Mouse (Mus musculus) liver, embryonic 16.5 days (tissue): ENCODE results near the gene Asap2. TPM values are rescaled to one million over a fixed set of nuclear protein-coding genes. Genes with fewer than 3 reads are reported as not detected.
A peak's percentile ranks its signal among the peaks of the same experiment; 100 is the strongest.

Source experiments
- ATAC-seq: fragments of 200-750 bp; cut with Nextera tagmentation; 2 replicates; pipeline ENCODE4 v1.8.0; 2017; ENCODE audit warnings: low read depth, mild to moderate bottlenecking, moderate number of reproducible peaks, moderate library complexity
- H3K27ac ChIP-seq: fragments of 300-500 bp; sonication (generic); 2 replicates; pipeline ENCODE4 v1.5.1; 2014; ENCODE audit warnings: mild to moderate bottlenecking, low read length
- H3K27me3 ChIP-seq: fragments of 300-500 bp; sonication (generic); 2 replicates; pipeline ENCODE4 v1.6.1; 2014; ENCODE audit warnings: low read depth, low read length, mixed read lengths; ENCODE audit not compliant: control insufficient read depth, insufficient read depth
- H3K36me3 ChIP-seq: fragments of 300-500 bp; sonication (generic); 2 replicates; pipeline ENCODE4 v1.6.1; 2014; ENCODE audit warnings: mild to moderate bottlenecking; ENCODE audit not compliant: control insufficient read depth, insufficient read depth
- H3K4me1 ChIP-seq: fragments of 300-500 bp; sonication (generic); 2 replicates; pipeline ENCODE4 v1.6.1; 2014; ENCODE audit warnings: low read depth, low read length, mixed read lengths; ENCODE audit not compliant: control insufficient read depth
- H3K4me2 ChIP-seq: fragments of 300-500 bp; sonication (generic); 2 replicates; pipeline ENCODE4 v1.6.1; 2014; ENCODE audit warnings: low read depth, low read length, mixed read lengths
- H3K4me3 ChIP-seq: fragments of 300-500 bp; sonication (generic); 2 replicates; pipeline ENCODE4 v1.5.1; 2014; ENCODE audit warnings: low read depth, mild to moderate bottlenecking, low read length
- H3K9ac ChIP-seq: fragments of 300-500 bp; sonication (generic); 2 replicates; pipeline ENCODE4 v1.6.1; 2014; ENCODE audit warnings: low read depth, low read length
- H3K9me3 ChIP-seq: fragments of 300-500 bp; sonication (generic); replicated peaks from 2 replicates; pipeline ENCODE4 v1.6.1; 2016; ENCODE audit warnings: low read length; ENCODE audit not compliant: control insufficient read depth
- WGBS: fragments of 180-500 bp; shearing (Covaris S2); extraction: QIAGEN DNeasy Blood & Tissue Kit; methylation state at CpG from one replicate; pipeline ENCODE4 v1.1.7; 2014; ENCODE audit not compliant: insufficient replicate concordance; 5-methylcytosine and 5-hydroxymethylcytosine counted together
- polyA plus RNA-seq: library from polyadenylated mRNA; unstranded; fragments of >200 nt; fragmentation: Nextera tagmentation; extraction: Ambion mirVana; gene quantifications from 2 replicates; pipeline ENCODE4 v1.2.1, GENCODE M21; 2015

The Asap2 gene
- polyA plus RNA-seq, 1 experiment from 2014 or later = 1.5 TPM

DNA sequence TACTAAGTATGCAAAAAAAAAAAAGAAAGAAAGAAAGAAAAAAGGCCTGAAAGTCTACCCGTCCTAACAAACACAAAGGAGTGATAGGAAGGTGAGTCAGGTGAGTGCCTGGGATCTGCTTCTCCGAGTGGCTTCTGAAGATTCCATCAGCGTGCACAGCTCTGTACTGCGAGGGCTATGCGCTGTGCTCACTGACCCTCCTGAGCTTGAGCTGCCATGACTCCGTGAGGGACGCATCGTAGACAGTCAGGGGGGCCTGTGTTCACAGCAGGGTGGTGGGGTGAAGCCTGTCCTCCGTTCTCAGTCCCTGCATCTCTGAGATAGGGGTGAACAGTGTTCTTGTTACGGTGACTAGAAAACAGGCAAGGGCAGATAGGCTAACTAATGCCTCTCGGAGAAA lies 308.6 kb downstream of the Asap2 start:
- ATAC-seq = no peak
- peaks cover 31% of the 10 kb centered on the region for H3K36me3 ChIP-seq

DNA sequence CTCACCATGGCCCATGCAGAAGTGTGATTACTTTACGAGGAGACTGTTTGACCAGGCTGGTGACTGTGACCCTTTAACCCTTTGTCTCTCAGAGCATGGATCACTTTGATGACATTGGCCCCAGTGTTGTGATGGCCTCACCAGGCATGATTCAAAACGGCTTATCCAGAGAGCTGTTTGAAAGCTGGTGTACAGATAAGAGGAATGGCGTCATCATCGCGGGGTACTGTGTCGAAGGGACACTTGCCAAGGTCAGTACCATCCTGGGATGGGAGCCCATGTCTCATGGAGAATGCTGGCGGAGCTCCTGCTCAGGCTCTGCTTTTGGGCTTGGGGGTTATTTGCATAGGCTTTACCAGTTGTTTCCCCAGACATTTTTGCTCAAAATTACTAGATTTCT lies 311.1 kb downstream of the Asap2 start:
- H3K36me3 ChIP-seq = peaks cover 22% of the 10 kb centered on the region

More for the DNA sequence above, 308.6 kb downstream of the Asap2 start:
- Histone ChIP-seq H3K27me3 (no peaks in the 10 kb centered on the region), H3K4me2 (no peak overlapping the region), H3K9ac (no peak overlapping the region), H3K4me3 (no peak overlapping the region), H3K27ac (no peak overlapping the region), H3K4me1 (peaks cover 6% of the 10 kb centered on the region), H3K9me3 (no peaks in the 10 kb centered on the region)
- 86% methylated on average over 11 of the region's 11 CpGs for WGBS

DNA sequence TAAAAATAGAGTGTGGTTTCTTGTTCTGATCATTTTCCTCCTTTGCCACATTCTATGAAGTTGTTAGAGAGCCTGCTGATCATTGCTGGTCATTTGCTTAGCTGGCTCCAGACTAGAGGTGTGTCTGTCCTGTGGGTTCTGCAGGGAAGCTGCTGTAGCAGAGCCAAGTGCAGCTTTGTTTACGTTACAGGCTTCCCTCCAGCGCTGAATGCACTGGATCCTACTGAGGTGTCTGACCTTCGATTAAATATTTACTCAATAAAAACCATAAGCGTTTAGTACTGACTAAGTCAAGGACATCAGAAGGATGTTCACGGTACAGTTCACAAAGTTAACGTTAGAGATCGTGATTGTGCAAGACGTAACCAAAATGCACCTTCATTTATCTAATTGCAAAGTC lies 311.7 kb downstream of the Asap2 start:
- H3K4me3 ChIP-seq = no peak overlapping the region
- H3K9ac ChIP-seq = no peak overlapping the region
- no peaks in the 10 kb centered on the region for H3K27me3 ChIP-seq
- peaks cover 17% of the 10 kb centered on the region for H3K36me3 ChIP-seq
- H3K4me2 ChIP-seq = no peak overlapping the region
- WGBS = 63% methylated on average over 8 of the region's 8 CpGs
- peaks cover 6% of the 10 kb centered on the region for H3K4me1 ChIP-seq
- H3K9me3 ChIP-seq = no peaks in the 10 kb centered on the region
- ATAC-seq = peak; percentile 62
- H3K27ac ChIP-seq = peak overlapping the region; percentile 21; the same call in 1 of the 2 replicates

More for the DNA sequence above, 311.1 kb downstream of the Asap2 start:
- WGBS = 62% methylated on average over 7 of the region's 7 CpGs
- H3K4me2 ChIP-seq = no peak overlapping the region
- H3K9ac ChIP-seq = no peak overlapping the region
- no peaks in the 10 kb centered on the region for H3K27me3 ChIP-seq
- peak overlapping the region; percentile 0; the same call in 1 of the 2 replicates for H3K27ac ChIP-seq
- H3K9me3 ChIP-seq = no peaks in the 10 kb centered on the region
- H3K4me1 ChIP-seq = peaks cover 6% of the 10 kb centered on the region
- no peak overlapping the region for H3K4me3 ChIP-seq
- 0 out of 2 replicates have a peak, but pooled peaks have one; percentile 15 for ATAC-seq

DNA sequence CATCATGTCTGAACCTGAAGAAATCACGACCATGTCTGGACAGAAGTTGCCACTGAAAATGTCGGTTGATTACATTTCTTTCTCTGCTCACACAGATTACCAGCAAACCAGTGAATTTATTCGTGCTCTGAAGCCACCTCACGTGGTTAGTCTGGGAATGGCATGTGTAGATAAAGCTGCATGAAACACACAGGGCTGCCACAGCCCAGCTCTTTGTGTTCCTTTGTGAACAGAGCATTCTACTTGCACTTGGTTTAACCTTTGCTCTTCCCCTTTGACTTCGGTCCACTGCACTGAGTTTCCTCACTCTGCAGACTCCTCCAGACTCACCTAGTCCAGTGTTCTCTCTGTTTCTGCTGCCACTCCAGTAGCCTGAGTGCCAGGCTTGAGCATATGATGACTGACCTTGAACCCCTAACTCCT lies 312.1 kb downstream of the Asap2 start:
- Histone ChIP-seq H3K27me3 (no peaks in the 10 kb centered on the region), H3K4me2 (no peak overlapping the region), H3K9me3 (no peaks in the 10 kb centered on the region), H3K27ac (peak overlapping the region; percentile 21; the same call in 1 of the 2 replicates), H3K9ac (no peak overlapping the region), H3K4me1 (peaks cover 6% of the 10 kb centered on the region), H3K36me3 (peaks cover 16% of the 10 kb centered on the region), H3K4me3 (no peak overlapping the region)
- 23% methylated on average over 5 of the region's 5 CpGs for WGBS
- ATAC-seq = peak; percentile 76

DNA sequence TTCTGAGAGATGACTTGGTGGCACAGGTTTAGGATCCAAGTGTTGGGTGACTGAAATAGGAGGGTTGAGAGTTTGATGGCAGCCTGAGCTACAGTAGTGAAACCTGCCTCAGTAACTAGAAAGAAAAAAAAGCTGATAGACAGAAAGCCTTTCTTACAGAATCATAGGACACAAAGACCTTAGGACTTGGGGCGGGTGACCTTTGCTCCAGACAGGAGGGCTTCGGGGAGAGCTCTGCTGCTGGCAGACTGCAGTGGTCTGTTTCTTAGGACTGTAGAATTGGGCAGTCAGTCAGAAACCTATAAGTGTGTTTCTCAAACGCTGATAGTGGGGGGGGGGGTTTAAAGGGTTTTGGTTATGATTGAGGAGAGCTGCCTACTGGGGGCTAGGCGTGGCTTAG lies 315.5 kb downstream of the Asap2 start:
- H3K4me3 ChIP-seq = no peak overlapping the region
- no peak overlapping the region for H3K27ac ChIP-seq
- H3K9ac ChIP-seq = no peak overlapping the region
- H3K9me3 ChIP-seq = no peaks in the 10 kb centered on the region
- no peak overlapping the region for H3K4me2 ChIP-seq
- no peaks in the 10 kb centered on the region for H3K27me3 ChIP-seq
- ATAC-seq = no peak
- H3K36me3 ChIP-seq = peaks cover 20% of the 10 kb centered on the region
- 68% methylated on average over 4 of the region's 4 CpGs for WGBS
- peaks cover 6% of the 10 kb centered on the region for H3K4me1 ChIP-seq

DNA sequence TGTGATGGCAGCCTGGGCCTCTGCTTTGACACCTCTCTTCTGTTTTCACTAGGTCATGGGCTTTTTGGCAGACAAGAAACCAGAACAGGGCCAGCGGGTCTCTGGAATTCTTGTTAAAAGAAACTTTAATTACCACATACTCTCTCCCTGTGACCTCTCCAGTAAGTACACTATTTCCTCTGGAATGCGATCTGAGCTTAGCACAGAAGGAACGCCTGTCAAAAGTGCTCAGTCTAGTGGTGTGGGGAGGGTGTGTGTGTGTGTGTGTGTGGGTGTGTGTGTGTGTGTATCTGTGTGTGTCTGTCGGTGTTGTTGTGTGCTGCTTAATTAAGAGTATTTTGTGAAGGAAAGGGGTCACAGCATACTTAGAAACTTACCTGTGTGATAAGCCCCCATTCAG lies 316.5 kb downstream of the Asap2 start:
- no peak for ATAC-seq
- Histone ChIP-seq H3K4me1 (peaks cover under 1% of the 10 kb centered on the region), H3K27me3 (no peaks in the 10 kb centered on the region), H3K4me2 (no peak overlapping the region), H3K9ac (no peak overlapping the region), H3K9me3 (no peaks in the 10 kb centered on the region), H3K36me3 (peaks cover 20% of the 10 kb centered on the region), H3K4me3 (no peak overlapping the region), H3K27ac (no peak overlapping the region)
- WGBS = 75% methylated on average over 4 of the region's 4 CpGs

DNA sequence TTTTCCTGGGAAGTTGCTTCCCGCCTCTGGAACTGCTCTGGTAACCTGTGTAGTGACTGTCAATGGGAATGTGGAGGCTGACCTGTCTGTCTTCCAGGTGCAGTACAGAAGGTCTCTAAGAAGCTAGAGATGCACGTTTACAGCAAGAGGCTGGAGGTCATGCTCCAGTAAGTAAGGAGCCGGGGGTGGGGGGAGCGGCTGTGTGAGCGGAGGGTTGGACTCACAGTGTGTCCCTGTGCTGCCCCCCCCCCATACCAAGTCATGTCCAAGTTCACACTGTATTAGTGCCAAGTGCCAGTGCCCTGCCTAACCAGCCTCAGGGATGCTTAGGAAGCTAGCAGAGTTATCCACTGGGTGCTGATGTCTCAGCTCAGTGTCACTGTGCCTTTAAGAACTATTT lies 321.9 kb downstream of the Asap2 start:
- Histone ChIP-seq H3K9me3 (no peaks in the 10 kb centered on the region), H3K27ac (no peak overlapping the region), H3K4me3 (no peak overlapping the region), H3K4me1 (peaks cover 9% of the 10 kb centered on the region), H3K27me3 (no peaks in the 10 kb centered on the region), H3K9ac (no peak overlapping the region), H3K4me2 (no peak overlapping the region), H3K36me3 (peaks cover 22% of the 10 kb centered on the region)
- no peak for ATAC-seq
- 68% methylated on average over 5 of the region's 5 CpGs for WGBS

DNA sequence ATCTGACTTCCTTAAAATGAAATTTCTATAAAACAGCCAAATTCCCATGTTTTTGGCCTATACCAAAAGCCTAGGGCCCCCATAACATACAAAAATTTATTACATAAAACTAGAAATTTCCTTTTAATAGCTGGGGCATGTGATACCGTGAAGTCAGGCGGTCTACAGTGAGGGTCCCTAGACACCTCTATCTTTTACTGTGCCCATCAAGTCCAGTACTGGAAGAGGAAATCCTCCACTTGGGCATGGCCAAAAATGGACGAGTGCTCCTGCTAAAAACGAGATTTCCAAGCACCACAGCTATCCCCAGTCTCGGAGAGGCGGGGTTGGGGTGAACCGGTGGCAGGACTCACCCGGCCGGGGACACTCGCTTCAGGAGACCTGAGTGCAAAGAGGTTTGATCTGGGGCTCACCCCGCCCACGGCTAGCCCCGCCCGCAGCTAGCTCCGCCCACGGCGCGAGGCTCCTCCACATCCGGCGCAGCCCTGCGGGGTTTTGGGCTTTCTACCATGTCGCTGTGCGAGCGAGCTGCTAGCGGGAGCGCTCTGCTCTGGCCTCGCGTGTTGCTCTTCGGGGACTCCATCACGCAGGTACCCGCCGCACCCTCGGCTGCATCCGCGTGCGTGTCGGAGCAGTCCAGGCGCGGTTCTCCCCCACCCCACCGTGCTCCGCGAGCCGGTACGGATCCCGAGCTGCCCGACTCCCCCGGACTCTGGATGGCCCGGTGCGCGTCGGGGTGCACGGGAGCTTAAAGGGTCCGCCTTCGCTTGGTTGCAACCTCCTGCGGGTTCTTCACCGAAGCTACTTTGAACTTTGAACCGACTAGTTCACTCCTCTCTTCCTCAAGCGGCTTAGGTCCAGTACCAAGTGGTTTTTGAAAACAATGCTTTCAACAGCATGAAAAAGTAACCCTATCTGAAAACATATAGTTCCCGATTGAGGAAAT lies 325.9 kb downstream of the Asap2 start, which contains the start of gene Iah1:
Gene Iah1, plus strand, starts transcription at position 467 of the 946 bp plus-strand sequence.
- Histone ChIP-seq H3K36me3 (peaks cover 7% of the 10 kb centered on the region), H3K9ac (peak within 1 kb of the TSS; percentile 82), H3K27me3 (no peaks in the 10 kb centered on the region), H3K27ac (peak within 1 kb of the TSS; percentile 77), H3K4me1 (peaks cover 18% of the 10 kb centered on the region), H3K9me3 (no peaks in the 10 kb centered on the region), H3K4me2 (peak within 1 kb of the TSS; percentile 94), H3K4me3 (peak within 1 kb of the TSS; percentile 83)
- peak; percentile 95 for ATAC-seq
- 2% methylated on average over 59 of the region's 59 CpGs for WGBS

DNA sequence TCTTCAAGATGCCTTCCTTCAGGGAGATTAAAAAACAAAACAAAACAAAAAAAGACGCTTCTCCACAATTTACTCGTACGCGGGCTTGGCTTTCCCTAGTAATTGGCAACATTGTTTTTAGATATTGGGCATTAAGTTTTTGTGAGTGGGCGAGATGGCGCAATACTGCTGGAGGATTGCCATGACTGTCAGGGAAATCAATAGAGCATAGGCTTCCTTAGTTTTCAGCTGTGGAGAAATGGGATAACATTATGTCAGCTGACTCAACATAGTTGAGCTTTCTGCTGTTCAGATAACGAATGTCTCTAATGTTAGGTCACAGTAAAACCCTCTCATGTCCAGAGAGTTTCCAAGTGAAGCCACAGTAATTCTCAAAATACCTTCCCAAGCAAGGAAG lies 326.6 kb downstream of the Asap2 start:
- H3K9ac ChIP-seq = peak overlapping the region; percentile 82
- no peaks in the 10 kb centered on the region for H3K27me3 ChIP-seq
- peak; percentile 28 for ATAC-seq
- peak overlapping the region; percentile 94 for H3K4me2 ChIP-seq
- WGBS = 27% methylated on average over 7 of the region's 7 CpGs
- peak overlapping the region; percentile 83 for H3K4me3 ChIP-seq
- H3K9me3 ChIP-seq = no peaks in the 10 kb centered on the region
- peaks cover 7% of the 10 kb centered on the region for H3K36me3 ChIP-seq
- H3K27ac ChIP-seq = peak overlapping the region; percentile 77
- H3K4me1 ChIP-seq = peaks cover 18% of the 10 kb centered on the region
